Mouse (Mus musculus): Measurements from ENCODE around the gene Fchsd2.

The Fchsd2 gene

GRCm38 (mm10) chr7:101066650-101067346 is 25.9 kb upstream of the Fchsd2 start:
- Histone ChIP-seq H3K4me3 (replicated peaks; ENCODE audit: low read length) (no peak overlapping the region), H3K36me3 (ENCODE audit: insufficient read depth, low read length) (no peaks in the 10 kb centered on the region), H3K4me1 (replicated peaks; ENCODE audit: low read depth, low read length) (peaks cover 7% of the 10 kb centered on the region), H3K27me3 (ENCODE audit: insufficient read depth, low read length) (peaks cover 7% of the 10 kb centered on the region), H3K9me3 (ENCODE audit: low read length) (no peaks in the 10 kb centered on the region)
- TF ChIP-seq POU5F1 (IDR thresholded peaks at IDR 0.05; ENCODE audit: borderline replicate concordance, low read length) (no peak), NANOG (IDR thresholded peaks at IDR 0.05; ENCODE audit: borderline replicate concordance, low read length) (no peak), CTCF (conservative IDR thresholded peaks at IDR 0.05; ENCODE audit: low read length) (no peak)

- Histone ChIP-seq H3K27me3 (ENCODE audit: insufficient read depth, low read length) (peaks cover under 1% of the 10 kb centered on the region; the same call in 1 of the 2 replicates), H3K36me3 (ENCODE audit: insufficient read depth, low read length) (no peaks in the 10 kb centered on the region), H3K9me3 (ENCODE audit: low read length) (no peaks in the 10 kb centered on the region), H3K4me1 (replicated peaks; ENCODE audit: low read depth, low read length) (0 out of 2 replicates have a peak, but pooled peaks cover under 1% of the 10 kb centered on the region), H3K4me3 (replicated peaks; ENCODE audit: low read length) (no peak overlapping the region)
- no peak for TF ChIP-seq NANOG (IDR thresholded peaks at IDR 0.05; ENCODE audit: borderline replicate concordance, low read length)
- TF ChIP-seq POU5F1 (IDR thresholded peaks at IDR 0.05; ENCODE audit: borderline replicate concordance, low read length) = no peak
- no peak for TF ChIP-seq CTCF (conservative IDR thresholded peaks at IDR 0.05; ENCODE audit: low read length)
Measured at GRCm38 (mm10) chr7:101067521-101067920, 25.1 kb upstream of the Fchsd2 start.

- Histone ChIP-seq H3K4me3 (replicated peaks; ENCODE audit: low read length) (no peak overlapping the region), H3K27me3 (ENCODE audit: insufficient read depth, low read length) (peaks cover 5% of the 10 kb centered on the region), H3K36me3 (ENCODE audit: insufficient read depth, low read length) (no peaks in the 10 kb centered on the region), H3K9me3 (ENCODE audit: low read length) (no peaks in the 10 kb centered on the region), H3K4me1 (replicated peaks; ENCODE audit: low read depth, low read length) (peaks cover 7% of the 10 kb centered on the region)
- no peak for TF ChIP-seq POU5F1 (IDR thresholded peaks at IDR 0.05; ENCODE audit: borderline replicate concordance, low read length)
- TF ChIP-seq NANOG (IDR thresholded peaks at IDR 0.05; ENCODE audit: borderline replicate concordance, low read length) = no peak
- no peak for TF ChIP-seq CTCF (conservative IDR thresholded peaks at IDR 0.05; ENCODE audit: low read length)
Measured at GRCm38 (mm10) chr7:101069271-101069670, 23.4 kb upstream of the Fchsd2 start.

GRCm38 (mm10) chr7:101070406-101070805 is 22.3 kb upstream of the Fchsd2 start:
- no peaks in the 10 kb centered on the region for H3K9me3 ChIP-seq (ENCODE audit: low read length)
- H3K4me3 ChIP-seq (replicated peaks; ENCODE audit: low read length) = no peak overlapping the region
- no peaks in the 10 kb centered on the region for H3K36me3 ChIP-seq (ENCODE audit: insufficient read depth, low read length)
- H3K4me1 ChIP-seq (replicated peaks; ENCODE audit: low read depth, low read length) = peaks cover 11% of the 10 kb centered on the region
- no peak for TF ChIP-seq POU5F1 (IDR thresholded peaks at IDR 0.05; ENCODE audit: borderline replicate concordance, low read length)
- no peak for TF ChIP-seq CTCF (conservative IDR thresholded peaks at IDR 0.05; ENCODE audit: low read length)
- no peak for TF ChIP-seq NANOG (IDR thresholded peaks at IDR 0.05; ENCODE audit: borderline replicate concordance, low read length)
- peaks cover 5% of the 10 kb centered on the region for H3K27me3 ChIP-seq (ENCODE audit: insufficient read depth, low read length)

- Histone ChIP-seq H3K4me3 (replicated peaks; ENCODE audit: low read length) (no peak overlapping the region), H3K36me3 (ENCODE audit: insufficient read depth, low read length) (no peaks in the 10 kb centered on the region), H3K27me3 (ENCODE audit: insufficient read depth, low read length) (peaks cover 5% of the 10 kb centered on the region), H3K9me3 (ENCODE audit: low read length) (no peaks in the 10 kb centered on the region), H3K4me1 (replicated peaks; ENCODE audit: low read depth, low read length) (peaks cover 11% of the 10 kb centered on the region)
- TF ChIP-seq NANOG (IDR thresholded peaks at IDR 0.05; ENCODE audit: borderline replicate concordance, low read length) (no peak), POU5F1 (IDR thresholded peaks at IDR 0.05; ENCODE audit: borderline replicate concordance, low read length) (no peak), CTCF (conservative IDR thresholded peaks at IDR 0.05; ENCODE audit: low read length) (no peak)
Measured at GRCm38 (mm10) chr7:101071020-101071419, 21.6 kb upstream of the Fchsd2 start.

- H3K4me1 ChIP-seq (replicated peaks; ENCODE audit: low read depth, low read length) = peaks cover 11% of the 10 kb centered on the region
- H3K36me3 ChIP-seq (ENCODE audit: insufficient read depth, low read length) = no peaks in the 10 kb centered on the region
- H3K27me3 ChIP-seq (ENCODE audit: insufficient read depth, low read length) = peaks cover 5% of the 10 kb centered on the region
- TF ChIP-seq NANOG (IDR thresholded peaks at IDR 0.05; ENCODE audit: borderline replicate concordance, low read length) = no peak
- no peak for TF ChIP-seq CTCF (conservative IDR thresholded peaks at IDR 0.05; ENCODE audit: low read length)
- no peak for TF ChIP-seq POU5F1 (IDR thresholded peaks at IDR 0.05; ENCODE audit: borderline replicate concordance, low read length)
- no peak overlapping the region for H3K4me3 ChIP-seq (replicated peaks; ENCODE audit: low read length)
- no peaks in the 10 kb centered on the region for H3K9me3 ChIP-seq (ENCODE audit: low read length)
Measured at GRCm38 (mm10) chr7:101072123-101072740, 20.4 kb upstream of the Fchsd2 start.

- H3K4me3 ChIP-seq (replicated peaks; ENCODE audit: low read length) = no peak overlapping the region
- no peaks in the 10 kb centered on the region for H3K9me3 ChIP-seq (ENCODE audit: low read length)
- H3K36me3 ChIP-seq (ENCODE audit: insufficient read depth, low read length) = no peaks in the 10 kb centered on the region
- peaks cover 11% of the 10 kb centered on the region for H3K4me1 ChIP-seq (replicated peaks; ENCODE audit: low read depth, low read length)
- TF ChIP-seq CTCF (conservative IDR thresholded peaks at IDR 0.05; ENCODE audit: low read length) (no peak), NANOG (IDR thresholded peaks at IDR 0.05; ENCODE audit: borderline replicate concordance, low read length) (no peak), POU5F1 (IDR thresholded peaks at IDR 0.05; ENCODE audit: borderline replicate concordance, low read length) (no peak)
- peaks cover 5% of the 10 kb centered on the region for H3K27me3 ChIP-seq (ENCODE audit: insufficient read depth, low read length)
Measured at GRCm38 (mm10) chr7:101074170-101074767, 18.4 kb upstream of the Fchsd2 start.

GRCm38 (mm10) chr7:101083562-101084166 is 9.0 kb upstream of the Fchsd2 start:
- no peaks in the 10 kb centered on the region for H3K36me3 ChIP-seq (ENCODE audit: insufficient read depth, low read length)
- H3K27me3 ChIP-seq (ENCODE audit: insufficient read depth, low read length) = peaks cover 5% of the 10 kb centered on the region; the same call in 1 of the 2 replicates
- H3K9me3 ChIP-seq (ENCODE audit: low read length) = no peaks in the 10 kb centered on the region
- no peak for TF ChIP-seq NANOG (IDR thresholded peaks at IDR 0.05; ENCODE audit: borderline replicate concordance, low read length)
- no peak for TF ChIP-seq POU5F1 (IDR thresholded peaks at IDR 0.05; ENCODE audit: borderline replicate concordance, low read length)
- TF ChIP-seq CTCF (conservative IDR thresholded peaks at IDR 0.05; ENCODE audit: low read length) = no peak
- H3K4me1 ChIP-seq (replicated peaks; ENCODE audit: low read depth, low read length) = no peaks in the 10 kb centered on the region
- no peak overlapping the region for H3K4me3 ChIP-seq (replicated peaks; ENCODE audit: low read length)
